ENCODE assay signal across 7 mouse cellular contexts in the genomic region with DNA sequence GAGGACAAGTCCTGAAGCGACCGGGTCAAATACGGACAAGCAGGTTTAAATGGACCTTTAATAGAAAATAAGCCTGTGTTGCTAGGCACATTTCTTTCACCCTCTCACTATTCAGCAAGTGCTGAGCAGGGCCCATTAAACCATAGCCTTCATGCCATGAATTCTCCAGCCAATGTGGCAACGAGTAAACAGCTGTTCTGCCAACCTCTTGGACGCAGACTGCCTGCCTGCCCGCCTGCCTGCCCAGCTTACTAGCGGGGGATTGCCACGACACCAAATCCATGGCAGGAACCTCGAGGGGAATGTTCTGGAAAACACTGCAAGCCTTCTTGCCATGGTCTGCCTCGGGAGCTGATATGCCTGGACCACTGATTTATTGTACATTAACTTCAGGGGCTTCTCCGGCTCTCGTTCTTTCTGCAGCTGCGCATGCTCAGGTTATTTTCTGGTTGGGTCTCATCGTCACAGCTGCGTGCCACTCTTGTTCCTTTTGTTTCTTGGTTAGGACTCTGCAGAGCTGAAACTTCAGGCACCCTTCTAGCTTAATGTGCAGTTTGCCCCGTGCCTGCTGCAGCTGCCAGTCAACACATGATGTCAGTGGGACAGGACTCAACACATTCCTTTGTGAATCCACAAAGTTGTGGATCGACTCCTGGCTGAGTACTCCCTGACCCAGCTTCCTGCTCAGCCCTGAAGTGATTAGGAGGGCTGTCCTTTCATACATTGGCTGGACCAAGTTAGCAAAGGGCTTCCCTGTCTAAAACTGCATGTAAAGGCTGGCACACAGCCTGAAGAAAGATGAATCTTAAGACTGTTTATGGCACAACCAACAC.
A peak's percentile ranks its signal among the peaks of the same experiment; 100 is the strongest.
DNase-seq lines count a peak whose midpoint lies in the region; ATAC-seq lines count a peak whose summit lies in the region.

No protein-coding gene starts in this region.

- DNase-seq in lung, postnatal 25 days (ENCODE audit: low spot score), result no peak

- peak; percentile 44; the same call in 1 of the 2 replicates for ATAC-seq in lung, embryonic 15.5 days (ENCODE audit: borderline replicate concordance, extremely low read depth, low FRiP score, low TSS enrichment)
- peak; percentile 70 for ATAC-seq in forebrain, embryonic 13.5 days
- ATAC-seq in intestine, embryonic 16.5 days, result peak; percentile 34
- ATAC-seq in limb, embryonic 15.5 days (ENCODE audit: insufficient number of reproducible peaks, low FRiP score, low TSS enrichment, low read depth), result 0 out of 2 replicates have a peak, but pooled peaks have one; percentile 19
- no peak for ATAC-seq in stomach, embryonic 14.5 days (ENCODE audit: insufficient number of reproducible peaks, insufficient read depth, low FRiP score, low read depth)
- no peak for ATAC-seq in erythroid progenitor cell, adult 5-6 weeks (replicated peaks; ENCODE audit: low FRiP score, poor library complexity, severe bottlenecking)

- no peaks in the 10 kb centered on the region for H3K36me3 ChIP-seq in lung, embryonic 15.5 days
- no peaks in the 10 kb centered on the region for H3K36me3 ChIP-seq in forebrain, embryonic 13.5 days (ENCODE audit: poor library complexity, severe bottlenecking)
- no peaks in the 10 kb centered on the region for H3K36me3 ChIP-seq in intestine, embryonic 16.5 days (ENCODE audit: control insufficient read depth, insufficient read depth, low read length)
- no peaks in the 10 kb centered on the region for H3K36me3 ChIP-seq in limb, embryonic 15.5 days
- no peaks in the 10 kb centered on the region for H3K36me3 ChIP-seq in stomach, embryonic 14.5 days (ENCODE audit: control insufficient read depth, insufficient read depth, low read length)

- H3K27me3 ChIP-seq in lung, embryonic 15.5 days, result no peaks in the 10 kb centered on the region; the same call in 1 of the 2 replicates
- peaks cover 5% of the 10 kb centered on the region for H3K27me3 ChIP-seq in forebrain, embryonic 13.5 days
- H3K27me3 ChIP-seq in intestine, embryonic 16.5 days (replicated peaks; ENCODE audit: control insufficient read depth, insufficient read depth, low read length), result no peaks in the 10 kb centered on the region; the same call in 1 of the 2 replicates
- H3K27me3 ChIP-seq in limb, embryonic 15.5 days, result peaks cover 12% of the 10 kb centered on the region
- H3K27me3 ChIP-seq in stomach, embryonic 14.5 days (ENCODE audit: control insufficient read depth, insufficient read depth, low read length), result no peaks in the 10 kb centered on the region

- H3K4me1 ChIP-seq in lung, embryonic 15.5 days, result peaks cover 10% of the 10 kb centered on the region
- H3K4me1 ChIP-seq in forebrain, embryonic 13.5 days, result peaks cover 11% of the 10 kb centered on the region
- H3K4me1 ChIP-seq in intestine, embryonic 16.5 days (ENCODE audit: control insufficient read depth, insufficient read depth, low read length), result 0 out of 2 replicates have a peak, but pooled peaks cover 9% of the 10 kb centered on the region
- peaks cover 15% of the 10 kb centered on the region for H3K4me1 ChIP-seq in limb, embryonic 15.5 days
- H3K4me1 ChIP-seq in stomach, embryonic 14.5 days (ENCODE audit: control insufficient read depth, insufficient read depth, low read length), result peaks cover 4% of the 10 kb centered on the region; the same call in 1 of the 2 replicates

- WGBS in lung, embryonic 15.5 days, result 22% methylated on average over 17 of the region's 17 CpGs
- WGBS in forebrain, embryonic 13.5 days, result 16% methylated on average over 17 of the region's 17 CpGs
- 24% methylated on average over 17 of the region's 17 CpGs for WGBS in intestine, embryonic 16.5 days
- 10% methylated on average over 17 of the region's 17 CpGs for WGBS in limb, embryonic 15.5 days
- 27% methylated on average over 17 of the region's 17 CpGs for WGBS in stomach, embryonic 14.5 days

- H3K4me2 ChIP-seq in lung, embryonic 15.5 days, result peak overlapping the region; percentile 45
- peak overlapping the region; percentile 51 for H3K4me2 ChIP-seq in forebrain, embryonic 13.5 days
- 0 out of 2 replicates have a peak overlapping the region, but pooled peaks have one; percentile 36 for H3K4me2 ChIP-seq in intestine, embryonic 16.5 days (ENCODE audit: low read depth, low read length)
- H3K4me2 ChIP-seq in limb, embryonic 15.5 days, result peak overlapping the region; percentile 31
- peak overlapping the region; percentile 19 for H3K4me2 ChIP-seq in stomach, embryonic 14.5 days (replicated peaks; ENCODE audit: low read depth, low read length)

- H3K9ac ChIP-seq in lung, embryonic 15.5 days, result no peak overlapping the region
- H3K9ac ChIP-seq in forebrain, embryonic 13.5 days, result no peak overlapping the region
- H3K9ac ChIP-seq in intestine, embryonic 16.5 days (ENCODE audit: low read depth, low read length), result peak overlapping the region; percentile 0
- H3K9ac ChIP-seq in limb, embryonic 15.5 days, result no peak overlapping the region
- no peak overlapping the region for H3K9ac ChIP-seq in stomach, embryonic 14.5 days (replicated peaks; ENCODE audit: low read depth, low read length)

- H3K9me3 ChIP-seq in lung, embryonic 15.5 days, result no peaks in the 10 kb centered on the region
- no peaks in the 10 kb centered on the region for H3K9me3 ChIP-seq in forebrain, embryonic 13.5 days (replicated peaks)
- H3K9me3 ChIP-seq in intestine, embryonic 16.5 days (ENCODE audit: control insufficient read depth, low read length), result no peaks in the 10 kb centered on the region
- H3K9me3 ChIP-seq in limb, embryonic 15.5 days, result no peaks in the 10 kb centered on the region
- H3K9me3 ChIP-seq in stomach, embryonic 14.5 days (ENCODE audit: control insufficient read depth, low read depth, low read length), result no peaks in the 10 kb centered on the region

- no peak overlapping the region for H3K27ac ChIP-seq in lung, embryonic 15.5 days
- no peak overlapping the region for H3K27ac ChIP-seq in forebrain, embryonic 13.5 days
- no peak overlapping the region for H3K27ac ChIP-seq in intestine, embryonic 16.5 days (ENCODE audit: low read length)
- H3K27ac ChIP-seq in limb, embryonic 15.5 days, result peak overlapping the region; percentile 52; the same call in 1 of the 2 replicates
- H3K27ac ChIP-seq in stomach, embryonic 14.5 days (ENCODE audit: low read length), result no peak overlapping the region

- H3K4me3 ChIP-seq in lung, embryonic 15.5 days, result peak overlapping the region; percentile 11; the same call in 1 of the 2 replicates
- peak overlapping the region; percentile 15; the same call in 1 of the 2 replicates for H3K4me3 ChIP-seq in forebrain, embryonic 13.5 days
- no peak overlapping the region for H3K4me3 ChIP-seq in intestine, embryonic 16.5 days (ENCODE audit: low read length)
- peak overlapping the region; percentile 16 for H3K4me3 ChIP-seq in limb, embryonic 15.5 days
- no peak overlapping the region for H3K4me3 ChIP-seq in stomach, embryonic 14.5 days (ENCODE audit: low read depth, low read length)

Comparison
In these comparisons a context has a peak if more than half of its experiments do, and no peak if none do; other contexts are left out.
1. ATAC-seq: peak in lung, embryonic 15.5 days (single experiment), forebrain, embryonic 13.5 days (single experiment), intestine, embryonic 16.5 days (single experiment) and limb, embryonic 15.5 days (single experiment); none in stomach, embryonic 14.5 days (single experiment) and erythroid progenitor cell, adult 5-6 weeks (single experiment).
2. H3K4me3 ChIP-seq: peak in lung, embryonic 15.5 days (single experiment), forebrain, embryonic 13.5 days (single experiment) and limb, embryonic 15.5 days (single experiment); none in intestine, embryonic 16.5 days (single experiment) and stomach, embryonic 14.5 days (single experiment).
3. Peak in every context shown above with its lines, with median percentiles within 50 percentile points of each other: H3K4me2 ChIP-seq.